Mouse (Mus musculus): ENCODE measurements around the gene Olfr520. TPM values are rescaled to one million over a fixed set of nuclear protein-coding genes. Genes with fewer than 3 reads are reported as not detected.
"Not testable (repeated sequence)": the region's sequence is repeated elsewhere in the genome, so short reads cannot be mapped to it uniquely, and the experiment has no call there.

Gene Olfr520
- polyA plus RNA-seq (2015; fragmentation: Nextera tagmentation; extraction: Ambion mirVana) = not detected in 2 replicates

DNA sequence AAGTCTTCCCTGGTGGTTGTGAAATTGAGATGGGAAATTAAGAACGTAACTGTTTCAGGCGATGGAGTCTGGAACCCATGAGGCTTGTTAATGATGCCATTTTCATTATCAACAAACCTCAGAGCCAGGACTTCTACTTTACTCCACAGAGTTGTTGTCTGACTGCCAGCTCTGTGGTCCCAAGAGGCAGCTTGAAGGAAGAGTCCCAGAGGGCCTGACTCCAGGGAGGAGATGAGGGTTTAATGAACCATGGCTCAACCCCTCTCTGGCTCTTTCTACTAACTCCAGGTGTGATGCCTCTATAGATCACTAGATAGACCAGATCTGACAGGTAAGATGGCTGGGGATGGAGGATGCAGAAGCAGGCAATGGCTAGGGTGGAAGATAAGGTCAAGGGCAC lies at the start of gene Olfr520:
Gene Olfr520, plus strand, starts transcription at position 301 of the 400 bp plus-strand sequence.
- 77% methylated on average over 2 of the region's 2 CpGs for WGBS (ENCODE audit: insufficient replicate concordance)
- H3K9me3 ChIP-seq (replicated peaks) = no peaks in the 10 kb centered on the region
- H3K9ac ChIP-seq = no peak within 1 kb of the TSS
- no peaks in the 10 kb centered on the region for H3K36me3 ChIP-seq
- no peaks in the 10 kb centered on the region for H3K27me3 ChIP-seq
- peaks cover 8% of the 10 kb centered on the region for H3K4me1 ChIP-seq (replicated peaks)
- DNase-seq (no peak), ATAC-seq (ENCODE audit: low read depth) (no peak)
- no peak within 1 kb of the TSS for H3K4me2 ChIP-seq
- H3K4me3 ChIP-seq (replicated peaks) = no peak within 1 kb of the TSS
- H3K27ac ChIP-seq = no peak within 1 kb of the TSS

DNA sequence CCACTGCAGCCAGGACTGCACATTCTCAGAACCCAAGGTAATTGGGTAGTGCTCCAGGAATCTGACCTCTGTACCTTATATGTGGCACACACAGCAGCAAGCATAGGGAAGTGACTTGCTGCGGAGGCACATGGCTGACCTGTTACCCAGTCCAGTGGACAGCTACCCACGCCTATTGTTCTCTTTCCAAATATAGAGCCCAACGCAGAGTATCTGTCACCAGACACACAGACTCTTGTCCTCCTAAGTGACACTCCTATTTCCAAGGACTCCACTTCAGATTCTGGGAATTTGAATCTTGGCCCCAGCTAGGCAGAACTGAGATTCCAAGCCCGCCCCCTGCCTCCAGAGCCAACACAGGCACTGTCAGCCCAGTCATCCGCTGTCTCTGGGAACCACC lies 49.3 kb upstream of the Olfr520 start:
- H3K36me3 ChIP-seq = no peaks in the 10 kb centered on the region
- ATAC-seq (ENCODE audit: low read depth) = no peak
- WGBS (ENCODE audit: insufficient replicate concordance) = 64% methylated on average over 5 of the region's 5 CpGs
- H3K9me3 ChIP-seq (replicated peaks) = no peaks in the 10 kb centered on the region
- DNase-seq = no peak
- no peaks in the 10 kb centered on the region for H3K27me3 ChIP-seq
- no peaks in the 10 kb centered on the region for H3K4me1 ChIP-seq (replicated peaks)
- H3K27ac ChIP-seq = no peak overlapping the region
- H3K9ac ChIP-seq = no peak overlapping the region
- H3K4me3 ChIP-seq (replicated peaks) = no peak overlapping the region
- H3K4me2 ChIP-seq = no peak overlapping the region

DNA sequence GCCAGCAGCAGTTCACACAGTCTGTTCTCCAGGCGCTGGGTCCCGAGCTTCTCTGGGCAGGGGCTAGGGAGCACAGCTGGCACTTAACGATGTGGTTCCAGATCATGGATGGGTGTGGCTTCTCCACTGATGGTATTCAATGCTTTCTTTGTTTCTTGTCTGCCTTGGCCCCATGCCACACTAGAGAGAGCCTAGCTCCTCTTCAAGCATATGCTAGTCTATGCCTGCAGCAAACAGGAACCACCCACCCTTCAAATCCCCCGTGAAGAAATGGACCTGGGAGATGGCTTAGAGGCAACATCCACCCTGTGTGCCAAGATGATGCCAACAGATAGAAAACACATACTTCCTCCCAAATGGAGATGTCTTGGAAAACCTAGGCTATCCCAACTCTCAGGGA lies 46.0 kb upstream of the Olfr520 start:
- 56% methylated on average over 4 of the region's 4 CpGs for WGBS (ENCODE audit: insufficient replicate concordance)
- ATAC-seq (ENCODE audit: low read depth) = no peak
- no peaks in the 10 kb centered on the region for H3K36me3 ChIP-seq

DNA sequence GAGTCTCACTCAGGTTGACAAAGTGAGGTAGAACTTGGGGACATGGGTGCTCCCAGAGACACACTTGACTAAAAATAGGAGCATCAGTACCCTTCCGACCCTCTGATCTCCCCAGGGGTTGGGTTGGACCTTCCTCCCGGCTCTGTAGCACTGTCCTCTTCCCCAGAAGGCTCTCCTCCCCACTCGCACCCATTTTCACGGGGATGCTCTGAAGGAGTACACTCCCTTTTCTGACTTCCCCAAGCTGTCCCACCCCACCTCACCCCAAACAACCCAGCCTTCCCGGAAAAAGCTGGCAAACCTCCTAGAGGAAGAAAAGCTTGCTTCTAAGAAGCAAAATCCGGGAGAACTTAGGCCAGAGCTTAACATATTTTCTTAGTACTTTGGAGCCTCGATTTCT lies 39.3 kb upstream of the Olfr520 start:
- no peak for ATAC-seq (ENCODE audit: low read depth)
- no peak overlapping the region for H3K4me3 ChIP-seq (replicated peaks)
- DNase-seq = no peak
- H3K27ac ChIP-seq = no peak overlapping the region
- no peaks in the 10 kb centered on the region for H3K27me3 ChIP-seq
- no peaks in the 10 kb centered on the region for H3K4me1 ChIP-seq (replicated peaks)
- no peak overlapping the region for H3K9ac ChIP-seq
- 64% methylated on average over 7 of the region's 7 CpGs for WGBS (ENCODE audit: insufficient replicate concordance)
- H3K4me2 ChIP-seq = no peak overlapping the region
- H3K36me3 ChIP-seq = no peaks in the 10 kb centered on the region
- H3K9me3 ChIP-seq (replicated peaks) = no peaks in the 10 kb centered on the region

More for the DNA sequence above, 46.0 kb upstream of the Olfr520 start:
- Histone ChIP-seq H3K27ac (no peak overlapping the region), H3K4me3 (replicated peaks) (no peak overlapping the region), H3K27me3 (no peaks in the 10 kb centered on the region), H3K4me1 (replicated peaks) (no peaks in the 10 kb centered on the region), H3K4me2 (no peak overlapping the region), H3K9ac (no peak overlapping the region), H3K9me3 (replicated peaks) (no peaks in the 10 kb centered on the region)
- DNase-seq = no peak

DNA sequence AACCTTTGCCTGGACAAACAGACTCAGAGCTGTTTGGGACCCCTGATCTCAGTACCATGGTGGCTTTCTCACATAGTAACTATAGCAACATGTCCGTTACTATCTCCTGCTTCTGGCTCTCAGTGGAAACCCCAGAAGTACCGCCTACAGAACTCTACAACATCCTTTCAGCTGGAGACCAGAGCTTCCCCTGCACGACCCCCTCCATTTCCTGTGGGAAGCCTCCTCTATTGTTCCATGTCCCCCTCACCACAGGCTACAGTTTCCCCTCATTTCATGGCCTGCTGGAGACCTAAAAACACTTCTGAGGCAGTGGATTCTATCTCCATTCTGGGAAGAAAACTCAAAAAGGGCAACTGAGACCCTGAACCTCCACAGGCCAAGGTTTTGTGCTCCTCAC lies 37.7 kb upstream of the Olfr520 start:
- H3K9me3 ChIP-seq (replicated peaks) = no peaks in the 10 kb centered on the region
- H3K27me3 ChIP-seq = no peaks in the 10 kb centered on the region
- H3K27ac ChIP-seq = no peak overlapping the region
- 22% methylated on average over 3 of the region's 3 CpGs for WGBS (ENCODE audit: insufficient replicate concordance)
- no peak overlapping the region for H3K4me3 ChIP-seq (replicated peaks)
- no peak overlapping the region for H3K9ac ChIP-seq
- no peak for ATAC-seq (ENCODE audit: low read depth)
- no peak for DNase-seq
- H3K36me3 ChIP-seq = no peaks in the 10 kb centered on the region
- H3K4me2 ChIP-seq = no peak overlapping the region
- H3K4me1 ChIP-seq (replicated peaks) = no peaks in the 10 kb centered on the region

DNA sequence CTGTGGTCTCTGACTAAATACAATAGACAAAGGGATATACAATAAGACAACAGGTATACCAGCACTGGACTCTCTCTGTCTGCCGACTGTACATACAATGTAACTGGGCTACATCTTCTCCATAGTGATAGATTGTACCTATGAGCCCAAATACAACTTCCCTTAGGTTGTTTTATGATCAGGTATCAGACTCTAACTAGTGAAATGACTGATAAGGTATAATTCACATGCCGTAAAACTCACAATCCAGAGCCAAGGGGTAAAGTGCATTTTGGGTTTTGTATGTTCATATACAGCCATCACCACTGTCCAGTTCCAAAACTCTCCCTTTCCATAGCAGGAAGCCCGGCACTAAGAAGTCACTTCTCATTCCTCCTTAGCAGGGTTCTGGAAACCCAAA lies 36.7 kb upstream of the Olfr520 start:
- Histone ChIP-seq H3K27me3 (no peaks in the 10 kb centered on the region), H3K9ac (no peak overlapping the region), H3K27ac (no peak overlapping the region), H3K4me1 (replicated peaks) (no peaks in the 10 kb centered on the region), H3K9me3 (replicated peaks) (no peaks in the 10 kb centered on the region), H3K4me2 (no peak overlapping the region), H3K4me3 (replicated peaks) (no peak overlapping the region), H3K36me3 (no peaks in the 10 kb centered on the region)
- DNase-seq (no peak), ATAC-seq (ENCODE audit: low read depth) (no peak)
- WGBS (ENCODE audit: insufficient replicate concordance) = 74% methylated on average over 3 of the region's 3 CpGs

DNA sequence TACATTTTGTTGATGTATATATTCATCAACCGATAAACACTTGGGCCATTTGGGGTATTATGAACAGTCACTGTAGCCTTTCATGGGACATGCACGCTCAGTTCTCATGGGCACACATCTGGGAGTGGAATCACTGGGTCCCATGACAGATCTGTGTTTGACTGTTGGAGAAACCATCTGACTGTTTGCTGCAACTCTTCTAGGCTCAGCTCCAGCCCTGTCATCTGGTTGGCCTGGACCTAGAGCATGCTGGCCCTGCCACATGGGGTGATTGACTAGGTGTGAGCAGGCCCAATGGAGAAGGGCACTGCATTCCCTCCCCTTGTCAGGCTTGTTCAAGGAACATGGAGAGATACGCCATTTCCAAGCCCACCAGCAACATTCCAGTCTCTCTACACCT lies 36.1 kb upstream of the Olfr520 start:
- 67% methylated on average over 3 of the region's 3 CpGs for WGBS (ENCODE audit: insufficient replicate concordance)
- H3K27ac ChIP-seq = no peak overlapping the region
- DNase-seq = no peak
- no peak overlapping the region for H3K4me3 ChIP-seq (replicated peaks)
- H3K9ac ChIP-seq = no peak overlapping the region
- no peaks in the 10 kb centered on the region for H3K4me1 ChIP-seq (replicated peaks)
- H3K27me3 ChIP-seq = no peaks in the 10 kb centered on the region
- ATAC-seq (ENCODE audit: low read depth) = no peak
- H3K36me3 ChIP-seq = no peaks in the 10 kb centered on the region
- no peaks in the 10 kb centered on the region for H3K9me3 ChIP-seq (replicated peaks)
- no peak overlapping the region for H3K4me2 ChIP-seq

DNA sequence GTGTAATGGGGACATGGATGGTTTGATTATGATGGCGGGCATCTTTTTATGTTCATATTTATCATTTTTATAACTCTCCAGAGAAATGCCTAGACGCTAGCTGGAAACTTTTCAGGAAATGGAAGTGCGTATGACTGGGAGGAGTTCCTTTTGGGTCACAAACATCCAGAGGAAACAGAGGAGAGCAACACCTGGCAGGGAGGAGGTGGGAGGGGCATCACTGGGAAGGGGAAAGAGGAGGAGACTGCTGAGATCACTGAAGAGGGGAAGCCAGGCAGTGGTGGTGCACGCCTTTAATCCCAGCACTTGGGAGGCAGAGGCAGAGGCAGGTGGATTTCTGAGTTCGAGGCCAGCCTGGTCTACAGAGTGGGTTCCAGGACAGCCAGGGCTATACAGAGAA lies 35.6 kb upstream of the Olfr520 start:
- not testable (repeated sequence) for H3K4me2 ChIP-seq; H3K4me3 ChIP-seq (replicated peaks); ATAC-seq (ENCODE audit: low read depth); H3K27ac ChIP-seq; DNase-seq; H3K27me3 ChIP-seq; H3K9me3 ChIP-seq (replicated peaks); H3K36me3 ChIP-seq; H3K4me1 ChIP-seq (replicated peaks); H3K9ac ChIP-seq
- 52% methylated on average over 5 of the region's 5 CpGs for WGBS (ENCODE audit: insufficient replicate concordance)

DNA sequence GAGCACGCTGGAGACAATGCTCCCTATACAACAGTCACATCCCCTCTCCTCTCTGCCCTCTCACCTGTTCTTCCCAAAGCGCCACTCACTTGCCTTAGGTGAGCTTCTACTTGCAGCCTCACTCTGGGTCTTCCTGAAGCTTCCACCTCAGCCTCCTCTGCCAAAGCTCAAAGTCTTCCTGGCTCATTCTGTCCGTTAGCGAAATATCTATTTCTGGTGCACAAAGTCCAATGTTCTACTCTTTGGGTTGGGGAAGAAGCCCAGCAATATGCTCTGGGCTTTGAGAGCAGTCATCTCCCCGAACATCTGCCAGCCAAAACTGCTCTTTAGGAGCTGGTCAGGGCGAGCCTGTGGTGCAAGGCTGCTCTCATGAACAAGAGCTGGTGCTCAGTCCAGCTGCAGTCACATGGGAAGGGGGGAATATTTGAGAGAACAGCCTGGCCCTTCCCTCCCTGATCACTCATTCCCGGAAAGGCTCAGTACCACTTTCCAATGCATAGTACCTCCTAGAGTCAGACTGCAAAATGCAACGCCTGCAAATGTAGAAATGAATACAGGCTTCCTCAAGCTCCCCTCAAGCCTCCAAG lies 34.5 kb upstream of the Olfr520 start:
- Histone ChIP-seq H3K4me1 (replicated peaks) (no peaks in the 10 kb centered on the region), H3K9ac (no peak overlapping the region), H3K36me3 (no peaks in the 10 kb centered on the region), H3K27me3 (no peaks in the 10 kb centered on the region), H3K4me3 (replicated peaks) (no peak overlapping the region), H3K4me2 (no peak overlapping the region), H3K27ac (no peak overlapping the region), H3K9me3 (replicated peaks) (no peaks in the 10 kb centered on the region)
- WGBS (ENCODE audit: insufficient replicate concordance) = 63% methylated on average over 8 of the region's 8 CpGs
- no peak for DNase-seq
- ATAC-seq (ENCODE audit: low read depth) = no peak

DNA sequence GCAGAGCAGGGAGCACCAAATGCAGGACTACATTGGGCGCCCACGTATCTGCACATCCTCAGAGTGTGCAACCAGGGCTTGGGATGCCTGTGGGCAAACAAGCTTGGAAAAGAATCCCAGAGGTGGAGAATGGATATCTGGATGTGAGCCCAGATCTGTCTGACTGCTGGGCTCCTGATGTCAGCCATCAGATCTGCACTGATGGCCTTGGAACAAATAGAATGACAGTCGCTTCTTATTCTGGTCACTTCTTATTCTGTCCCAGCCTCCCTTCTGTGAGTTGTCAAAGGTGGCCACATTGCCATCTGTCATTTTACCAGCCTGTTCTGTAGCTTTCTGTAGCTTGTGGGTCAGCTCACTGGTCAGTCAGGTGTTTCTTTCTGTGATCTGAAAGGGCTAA lies 31.5 kb upstream of the Olfr520 start:
- Histone ChIP-seq H3K36me3 (no peaks in the 10 kb centered on the region), H3K9ac (no peak overlapping the region), H3K27ac (no peak overlapping the region), H3K27me3 (no peaks in the 10 kb centered on the region), H3K4me2 (no peak overlapping the region), H3K4me3 (replicated peaks) (no peak overlapping the region), H3K9me3 (replicated peaks) (no peaks in the 10 kb centered on the region), H3K4me1 (replicated peaks) (no peaks in the 10 kb centered on the region)
- no peak for DNase-seq
- WGBS (ENCODE audit: insufficient replicate concordance) = 72% methylated on average over 3 of the region's 3 CpGs
- ATAC-seq (ENCODE audit: low read depth) = no peak

DNA sequence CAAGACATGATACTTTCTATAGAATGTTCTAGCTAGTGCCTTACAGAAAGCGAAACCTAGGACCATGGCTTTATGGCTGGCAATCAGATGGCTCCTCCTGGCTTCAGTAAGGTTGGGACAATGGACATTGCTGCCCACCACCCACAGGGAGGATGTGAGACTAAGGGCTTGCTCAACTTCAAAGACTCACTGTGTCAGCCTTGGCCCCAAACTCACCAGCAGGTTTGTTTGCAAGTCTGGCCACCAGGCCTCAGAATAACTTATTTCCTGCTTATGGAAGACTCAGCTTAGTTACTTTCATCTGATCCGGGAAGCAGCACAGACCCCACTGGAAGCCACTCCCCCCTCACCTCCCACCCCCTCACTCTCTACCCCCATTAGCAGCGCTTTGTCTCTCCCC lies 31.0 kb upstream of the Olfr520 start:
- Histone ChIP-seq H3K9ac (no peak overlapping the region), H3K4me2 (no peak overlapping the region), H3K9me3 (replicated peaks) (no peaks in the 10 kb centered on the region), H3K27me3 (no peaks in the 10 kb centered on the region), H3K27ac (no peak overlapping the region), H3K4me1 (replicated peaks) (no peaks in the 10 kb centered on the region), H3K4me3 (replicated peaks) (no peak overlapping the region), H3K36me3 (no peaks in the 10 kb centered on the region)
- no peak for DNase-seq
- 39% methylated on average over 3 of the region's 3 CpGs for WGBS (ENCODE audit: insufficient replicate concordance)
- no peak for ATAC-seq (ENCODE audit: low read depth)

DNA sequence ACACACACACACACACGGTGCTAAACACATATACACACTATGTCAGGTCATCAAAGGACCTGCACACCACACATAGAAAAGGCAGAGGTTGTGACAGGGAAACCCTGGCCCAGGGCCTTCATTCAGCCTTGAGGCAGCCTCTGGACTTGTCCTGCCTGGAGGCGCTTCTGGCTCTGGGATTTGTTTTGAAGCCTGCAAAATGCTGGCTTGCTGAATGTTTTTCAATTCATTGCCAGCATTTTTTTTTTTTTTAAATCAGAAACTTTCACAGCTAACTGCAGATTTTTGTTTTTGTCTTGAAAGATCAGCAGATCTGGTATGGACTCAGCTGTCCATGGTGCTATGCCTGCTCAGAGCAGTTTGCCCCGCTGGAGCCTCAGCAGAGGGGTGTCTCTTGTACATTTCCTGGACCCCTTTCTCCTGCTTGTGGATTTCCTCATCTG lies 30.3 kb upstream of the Olfr520 start:
- DNase-seq = no peak
- Histone ChIP-seq H3K9ac (no peak overlapping the region), H3K4me1 (replicated peaks) (no peaks in the 10 kb centered on the region), H3K27ac (no peak overlapping the region), H3K9me3 (replicated peaks) (no peaks in the 10 kb centered on the region), H3K27me3 (no peaks in the 10 kb centered on the region), H3K36me3 (no peaks in the 10 kb centered on the region), H3K4me2 (no peak overlapping the region), H3K4me3 (replicated peaks) (no peak overlapping the region)
- WGBS (ENCODE audit: insufficient replicate concordance) = 65% methylated on average over 3 of the region's 3 CpGs
- no peak for ATAC-seq (ENCODE audit: low read depth)
